Mouse (Mus musculus) cerebellum, postnatal 25 days (tissue): ENCODE measurements around the gene Calml3.

ENCODE experiments used
- DNase-seq, 2 experiments: peaks; one replicate each; pipeline ENCODE4 v3.0.0; 2021; ENCODE audit warnings: mixed read lengths in 2 of 2

Calml3 gene

DNA sequence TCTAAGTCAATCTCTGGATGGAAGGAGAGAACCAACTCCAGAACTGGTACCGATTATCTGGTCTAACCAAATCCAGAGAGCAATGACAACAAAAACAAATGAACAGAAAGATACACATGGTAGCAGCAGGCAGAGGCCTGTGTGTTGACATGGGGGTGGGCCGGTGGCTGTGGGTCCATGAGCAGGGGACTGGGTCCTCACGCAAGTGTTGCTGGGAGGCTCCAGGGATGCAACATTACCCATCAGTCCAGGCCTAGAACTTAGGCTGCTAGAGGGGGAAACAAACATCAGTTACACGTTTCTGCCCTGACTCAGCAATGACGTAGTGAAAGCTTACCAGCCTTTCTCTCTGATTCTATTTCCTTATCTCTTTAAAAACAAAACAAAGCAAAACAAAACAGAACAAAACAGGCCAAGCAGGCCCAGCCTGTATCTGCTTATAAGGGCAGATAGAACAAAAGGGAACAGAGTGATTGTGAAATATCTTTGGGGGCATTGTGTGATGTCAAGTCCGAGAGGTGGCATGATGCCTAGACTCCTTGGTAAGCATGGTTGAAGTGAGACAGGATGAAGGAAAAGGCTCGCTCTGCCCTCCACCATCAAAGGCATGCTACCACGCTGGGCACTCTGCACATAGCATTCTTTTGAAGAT, 24.4 kb downstream of the Calml3 start:
- DNase-seq: no peak

DNA sequence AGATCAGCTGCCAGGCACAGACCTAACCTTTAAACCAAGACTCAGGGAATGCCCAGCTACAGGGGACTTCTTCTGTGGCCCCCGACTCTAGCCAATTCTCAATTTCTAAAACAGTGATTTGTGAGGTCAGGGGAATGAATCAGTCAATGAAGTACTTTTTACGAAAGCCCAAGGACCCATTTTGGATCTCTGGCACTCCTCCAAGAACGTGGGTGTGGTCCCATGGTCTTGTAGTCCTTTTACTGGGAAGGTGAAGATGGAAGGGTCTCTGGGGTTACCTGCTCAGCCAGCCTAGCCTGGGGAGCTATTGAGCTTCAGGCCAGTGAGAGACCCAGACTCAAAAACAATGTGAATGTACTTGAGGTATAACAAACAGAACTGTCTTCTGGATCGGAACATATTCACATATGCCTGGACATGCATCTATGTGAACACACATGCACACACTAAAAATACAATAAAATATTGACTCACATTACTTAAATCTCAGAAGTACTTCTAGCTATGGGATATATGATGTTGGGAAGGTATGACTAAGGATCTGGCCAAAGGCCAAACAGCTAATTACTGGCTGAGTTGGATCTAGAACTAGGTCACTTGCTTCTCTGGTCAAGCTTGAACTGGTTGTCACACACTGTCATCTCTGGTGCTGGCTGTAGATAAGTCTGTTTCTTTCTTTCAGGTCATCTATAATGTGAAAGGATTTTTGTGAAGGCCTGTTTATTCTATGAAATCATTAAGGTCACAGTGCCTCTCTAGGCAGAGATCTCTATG, 25.3 kb downstream of the Calml3 start:
- DNase-seq: peak; percentile 19 to 38

DNA sequence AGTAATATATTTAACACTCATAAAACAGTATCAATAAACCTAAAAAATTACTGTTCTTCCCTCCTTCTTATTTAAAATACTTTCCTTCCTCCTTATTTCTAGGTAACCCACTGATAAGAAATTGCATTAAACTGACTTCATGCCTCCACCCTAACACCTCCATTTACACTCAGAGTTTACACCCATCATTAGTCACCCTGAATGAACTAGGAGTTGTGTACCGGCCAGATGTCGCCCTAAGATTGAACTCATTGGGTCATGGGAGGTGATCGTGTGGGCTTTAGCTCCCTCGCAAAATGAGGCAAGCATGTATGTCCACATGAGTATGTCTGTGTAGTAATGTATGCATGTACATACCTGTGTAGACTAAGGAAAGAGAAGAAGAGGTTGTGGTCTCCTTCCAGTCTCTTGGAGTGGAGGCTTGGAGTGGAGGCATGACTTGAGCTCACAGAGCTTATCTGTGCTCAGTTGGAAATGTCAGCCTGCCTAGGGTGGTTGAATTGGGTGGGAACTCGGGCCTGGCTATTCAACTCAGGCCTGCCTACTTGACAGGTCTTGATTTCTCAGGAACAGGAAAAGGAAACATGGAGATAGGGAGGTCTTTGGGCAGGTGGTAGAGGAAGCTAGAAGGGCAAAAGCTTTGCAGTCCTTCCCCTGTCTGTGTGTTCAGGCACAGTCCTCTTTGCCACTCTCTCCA, 26.8 kb downstream of the Calml3 start:
- DNase-seq: no peak

DNA sequence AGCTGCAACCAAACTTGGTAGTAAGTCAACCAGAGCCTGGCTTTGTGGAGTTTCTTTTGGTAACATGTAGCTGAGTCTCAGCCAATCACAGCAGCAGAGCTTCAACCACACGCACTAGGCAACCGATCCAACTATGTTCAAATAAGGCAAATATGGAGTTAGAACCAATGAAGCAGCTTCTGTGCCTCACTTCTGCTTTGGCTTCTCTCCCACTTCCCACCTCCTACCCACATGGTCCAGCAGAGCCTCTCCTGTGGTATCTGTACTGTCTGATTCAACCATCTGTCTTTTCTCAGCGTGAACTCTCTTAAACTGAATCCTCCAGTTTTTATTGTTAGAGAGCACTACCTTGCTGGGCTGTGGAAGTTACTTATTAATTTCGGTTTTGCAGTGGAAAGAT, 27.7 kb downstream of the Calml3 start:
- DNase-seq: peak; percentile 66 to 73

DNA sequence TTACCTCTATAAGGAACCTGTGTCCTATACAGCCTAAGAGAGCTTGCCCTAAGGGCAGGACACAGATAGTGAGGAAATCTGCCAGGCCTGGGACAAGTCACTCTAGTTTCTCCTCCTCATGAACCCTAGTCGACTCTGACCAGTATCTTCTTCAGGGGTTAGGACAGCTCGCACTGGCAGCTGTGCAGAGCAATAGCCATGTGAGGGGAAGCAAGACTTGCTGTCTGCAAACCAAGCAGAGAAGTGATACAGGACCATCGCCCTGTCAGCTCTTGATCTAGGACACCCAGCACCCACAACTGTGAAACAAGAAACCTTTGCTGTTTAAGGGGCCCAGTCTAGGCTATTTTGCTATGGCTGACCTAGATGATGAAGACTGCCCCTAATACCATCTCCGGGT, 29.1 kb downstream of the Calml3 start:
- peak in 1 of 2 experiments; percentile 18 for DNase-seq

DNA sequence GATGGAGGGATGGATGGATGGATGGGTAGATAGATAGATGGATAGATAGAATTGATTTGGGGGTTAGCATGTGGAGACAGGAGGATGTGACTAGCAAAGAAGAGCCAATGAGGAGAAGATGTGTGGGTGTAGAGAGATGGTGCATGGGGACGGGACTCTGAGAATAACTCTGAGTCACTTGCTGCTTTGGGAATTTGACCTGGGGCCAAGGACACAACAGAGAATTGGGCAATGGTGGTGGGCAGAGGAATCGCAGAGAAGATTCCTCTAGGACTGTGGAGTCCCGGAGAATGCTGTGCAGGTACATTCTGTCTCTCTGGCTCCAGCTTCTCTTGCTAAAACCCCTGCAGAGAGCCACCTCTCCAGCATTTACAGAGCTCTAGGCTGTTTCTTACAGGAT, 29.8 kb downstream of the Calml3 start:
- DNase-seq: peak; percentile 36 to 46

DNA sequence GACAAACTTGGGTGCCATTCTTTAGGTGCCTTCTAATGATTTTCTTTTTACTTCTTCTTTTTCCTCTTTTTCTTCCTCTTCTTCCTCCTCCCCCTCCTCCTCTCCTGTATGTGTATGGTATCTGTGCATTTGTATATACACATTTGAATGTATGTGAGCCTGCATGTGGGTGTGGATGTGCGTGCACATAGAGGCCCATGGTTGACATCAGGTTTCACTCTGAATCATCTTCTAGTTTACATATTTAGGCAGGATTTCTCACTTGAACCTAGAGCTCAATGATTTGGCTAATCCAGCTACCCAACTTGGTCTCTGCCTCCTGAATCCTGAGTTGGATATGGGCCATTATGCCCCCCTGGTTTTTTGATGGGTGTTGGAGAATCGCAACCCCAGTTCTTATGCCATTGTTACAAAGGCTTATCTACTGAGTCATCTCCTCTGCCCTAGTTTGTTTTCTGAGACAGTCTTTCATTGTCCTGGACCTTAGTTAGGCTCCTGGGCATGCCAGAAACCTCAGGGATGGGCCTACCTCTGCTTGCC, 30.9 kb downstream of the Calml3 start:
- no peak for DNase-seq

DNA sequence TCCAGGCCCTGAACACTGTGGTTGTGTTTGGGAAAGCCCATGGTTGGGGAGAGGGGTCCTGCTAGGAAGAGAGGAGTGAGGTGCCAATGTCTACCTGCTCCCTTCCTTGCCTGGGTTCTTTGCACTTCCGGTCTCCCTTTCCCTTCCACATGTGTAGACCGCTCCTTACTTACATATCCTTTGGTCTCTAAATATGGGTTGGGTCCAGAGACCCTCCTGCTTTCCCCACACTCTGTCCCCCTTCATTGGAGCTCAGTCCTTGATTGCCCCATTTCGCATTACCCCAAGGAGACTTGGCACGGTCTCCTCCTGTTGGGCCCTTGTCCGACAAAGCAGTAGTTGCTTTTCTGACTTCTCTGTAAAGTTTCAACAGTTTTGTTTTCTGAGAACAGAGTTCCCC, 32.9 kb downstream of the Calml3 start:
- no peak for DNase-seq

DNA sequence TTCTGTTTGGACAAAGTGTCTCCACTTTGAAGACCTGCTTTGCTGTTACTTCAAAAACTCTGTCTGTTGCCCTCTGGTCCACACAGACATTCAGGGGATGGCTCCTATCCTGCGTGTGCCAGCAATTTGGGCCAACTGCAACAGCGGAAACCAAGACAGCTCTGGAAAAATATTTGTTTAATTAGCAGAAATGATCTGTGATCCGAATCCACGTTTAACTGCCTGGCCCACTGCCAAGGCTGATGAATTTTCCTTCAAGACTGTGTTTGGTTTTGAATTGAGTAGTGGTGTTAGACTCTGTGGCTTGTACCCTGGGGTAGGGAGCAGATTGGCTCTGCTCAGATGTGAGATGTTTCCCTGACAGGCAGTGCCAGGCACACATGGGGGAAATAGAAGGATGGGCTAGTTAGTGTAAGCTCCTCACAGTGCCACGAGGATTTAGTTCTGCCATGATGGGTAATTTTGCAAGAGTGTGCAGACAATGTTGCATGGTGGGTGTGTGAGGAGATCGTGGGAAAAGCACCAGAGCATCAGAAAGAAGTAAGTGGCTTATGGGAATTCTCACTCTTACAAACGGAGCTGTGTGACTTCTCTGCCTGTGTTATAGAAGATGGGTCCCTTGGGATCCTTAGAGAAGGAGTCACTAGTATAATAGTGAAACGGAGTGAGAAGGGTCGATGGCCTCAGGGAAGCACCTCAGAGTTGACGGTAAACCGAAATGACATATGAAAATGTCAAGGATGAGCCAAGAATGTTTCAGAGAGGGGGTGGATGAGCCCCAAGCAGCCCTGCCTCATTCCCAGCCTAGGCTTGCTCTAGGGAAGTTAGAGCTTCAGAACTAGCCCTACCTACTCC, 33.7 kb downstream of the Calml3 start:
- DNase-seq: peak; percentile 20 to 37

DNA sequence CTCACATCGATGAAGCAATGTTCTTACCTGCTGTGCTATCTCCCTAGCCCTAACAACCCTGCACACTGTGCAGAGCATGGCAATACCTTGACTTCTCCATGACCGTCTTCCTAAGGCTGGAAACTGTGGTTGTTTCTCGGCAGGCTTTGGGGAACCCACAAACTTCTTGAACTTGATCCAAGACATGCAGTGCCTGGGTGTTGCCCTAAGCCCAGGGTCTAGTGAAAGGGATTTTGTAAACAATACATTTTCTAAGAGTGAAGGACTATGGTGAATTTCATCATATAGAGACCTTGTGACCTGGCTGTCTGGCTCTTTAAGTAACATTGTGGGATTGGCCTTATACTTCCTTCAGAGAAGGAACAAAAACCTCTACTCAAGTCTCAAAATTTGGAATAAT, 34.6 kb downstream of the Calml3 start:
- no peak for DNase-seq

DNA sequence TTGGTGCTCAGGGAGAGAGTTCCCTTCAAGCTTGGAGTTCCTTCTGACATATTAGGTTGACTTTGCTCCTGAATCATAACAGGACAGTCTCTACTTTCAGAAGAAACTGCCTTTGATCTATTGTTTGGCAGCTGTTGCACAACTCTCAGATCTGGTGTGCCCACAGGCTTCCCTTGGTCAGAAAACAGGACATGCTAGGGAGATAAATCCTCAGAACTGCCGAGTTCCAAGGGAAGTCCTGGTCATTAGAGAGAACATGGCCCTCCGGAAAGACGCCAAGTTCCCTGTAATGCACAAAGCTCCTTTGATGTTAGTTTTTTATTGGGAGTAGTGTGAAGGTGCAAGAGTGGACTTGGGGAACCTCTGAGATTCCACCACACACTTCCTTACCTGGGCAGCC, 35.5 kb downstream of the Calml3 start:
- no peak for DNase-seq

DNA sequence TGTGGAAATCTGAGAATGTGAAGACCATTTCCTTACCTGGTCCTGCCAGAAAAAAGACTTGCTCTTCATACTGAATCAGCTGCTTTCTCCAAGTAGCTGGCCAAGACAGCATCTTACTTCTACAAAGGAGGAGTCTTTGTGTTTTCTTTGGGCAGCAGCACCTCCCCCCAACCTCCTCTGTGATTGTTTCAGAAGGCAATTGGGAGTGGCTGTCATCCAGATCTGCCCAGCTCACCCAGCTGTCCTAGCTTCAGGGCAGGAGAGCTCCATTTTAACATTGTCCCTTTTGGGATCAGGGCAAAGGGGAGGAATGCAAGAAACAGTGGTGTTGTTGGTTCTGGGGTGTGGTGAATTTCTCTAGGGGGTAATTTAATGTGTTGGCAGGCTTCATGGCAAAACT, 37.0 kb downstream of the Calml3 start:
- DNase-seq: no peak

DNA sequence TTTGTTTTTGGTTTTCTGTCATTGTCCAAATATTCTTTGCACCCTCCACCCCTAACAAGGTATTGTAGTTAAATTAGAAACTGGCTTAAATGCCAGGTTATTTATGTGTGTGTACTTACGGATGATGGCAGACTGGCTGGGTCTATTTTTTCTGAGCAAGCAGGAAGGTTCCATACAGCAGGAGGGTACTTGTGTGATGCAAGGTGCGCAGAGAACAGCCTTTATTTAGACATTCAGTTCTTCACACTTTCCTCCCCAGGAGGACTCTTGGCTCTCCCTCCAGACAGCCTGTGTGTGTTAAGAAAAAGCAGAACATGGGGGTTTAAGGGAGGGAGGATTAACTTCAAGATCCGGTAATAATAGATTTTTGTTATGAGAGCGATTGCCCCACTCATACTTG, 38.3 kb downstream of the Calml3 start:
- no peak for DNase-seq

DNA sequence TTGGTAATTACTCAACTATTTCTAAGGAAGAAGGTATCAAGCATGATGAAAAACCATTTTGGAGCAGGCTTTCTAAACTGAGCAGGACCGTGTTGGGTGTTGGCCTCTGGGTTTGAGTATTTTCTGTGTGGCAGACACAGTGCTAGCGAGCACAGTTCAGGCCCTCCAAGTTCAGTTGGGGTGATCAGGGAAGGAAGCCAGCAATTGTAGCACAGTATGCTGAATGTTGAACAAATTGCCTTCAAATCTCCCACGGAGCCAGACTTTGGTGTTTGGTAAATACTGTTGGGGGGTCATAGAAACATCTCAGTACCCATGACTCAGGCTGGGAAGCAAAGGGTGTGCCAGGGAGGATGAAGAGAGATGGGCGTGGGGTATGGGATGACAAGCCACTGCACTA, 43.0 kb downstream of the Calml3 start:
- no peak for DNase-seq

DNA sequence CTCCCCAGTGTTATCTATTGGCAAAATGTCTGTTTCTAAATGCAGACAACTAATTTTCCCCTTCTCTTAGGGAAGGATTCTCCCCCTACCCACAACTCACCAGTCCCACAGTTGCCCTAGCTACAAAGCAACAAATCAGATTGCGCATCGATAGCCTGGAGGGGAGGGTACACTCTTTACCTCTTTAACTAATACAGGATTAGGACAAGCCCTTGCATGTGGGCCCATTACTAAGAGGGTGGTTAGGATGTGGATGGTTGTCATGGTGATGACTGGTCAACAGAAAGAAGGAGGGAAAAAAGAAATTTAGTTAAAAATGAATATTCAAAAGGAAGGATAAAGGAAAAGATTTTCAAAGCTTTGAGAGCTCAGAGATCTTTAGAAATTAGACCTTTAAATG, 45.8 kb downstream of the Calml3 start:
- DNase-seq: no peak

DNA sequence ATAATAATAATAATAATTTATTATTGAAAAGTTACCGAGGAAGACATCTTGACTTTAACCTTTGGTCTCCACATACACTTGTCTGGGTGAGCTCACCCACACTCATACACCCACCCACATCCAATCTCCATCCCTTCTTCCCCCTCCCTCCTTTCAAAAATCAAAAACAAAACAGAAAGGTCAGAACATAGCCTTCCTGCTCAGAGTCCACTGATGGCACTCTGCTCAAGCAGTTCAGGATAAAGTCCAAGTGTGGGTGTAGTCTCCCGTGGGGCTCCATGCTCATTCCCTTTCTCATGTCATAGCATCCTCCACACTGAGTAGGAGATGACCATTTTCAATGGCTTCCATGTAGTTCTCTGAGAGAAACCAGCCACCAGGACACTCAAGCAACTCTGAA, 50.8 kb downstream of the Calml3 start:
- no peak for DNase-seq
